ENCODE assay signal across 20 mouse cellular contexts in genomic region chr10:50876952-50877351, GRCm38 (mm10). TPM values are rescaled to one million over a fixed set of nuclear protein-coding genes. Genes with fewer than 3 reads are reported as not detected.
DNase-seq lines count a peak whose midpoint lies in the region; ATAC-seq lines count a peak whose summit lies in the region.
"Had no signal": no experiment of that assay in that cellular context is flagged by ENCODE, and none has a peak within 500 bp of the region (broad histone marks: within the 10 kb centered on the region; RNA-seq: fewer than 3 reads in every experiment).

No protein-coding gene starts in this region.

- ATAC-seq in common myeloid progenitor, adult 5-6 weeks (replicated peaks; ENCODE audit: low read depth, poor library complexity, severe bottlenecking): peak; percentile 88
- ATAC-seq in megakaryocyte progenitor cell, adult 5-6 weeks (replicated peaks; ENCODE audit: poor library complexity): peak; percentile 77
- ATAC-seq: activated CD4-positive, CD25-positive, alpha-beta regulatory T cell, adult 4 months; CD4-positive, CD25-positive, alpha-beta regulatory T cell, adult 4 months; forebrain, embryonic 14.5 days; forebrain, postnatal 0 days; intestine, postnatal 0 days had no signal

- DNase-seq in 416B (ENCODE audit: low read depth): peak; percentile 88
- no peak for DNase-seq in thymus, postnatal 10 days (ENCODE audit: low spot score in 2 of 2)
- DNase-seq in cerebellum, postnatal 36 days: no peak
- no peak for DNase-seq in right cerebral cortex, postnatal 14 days
- DNase-seq: adrenal gland, adult 8-10 months; adrenal gland, postnatal 25 days; cerebellum, adult 11-12 months; cerebellum, postnatal 10 days; forebrain, postnatal 0 days; gastrocnemius, adult 2 months; gastrocnemius, postnatal 14 days; heart, adult 18-20 months; heart, postnatal 10 days; heart, postnatal 36 days had no signal

RNA-seq across cellular contexts. Expression of gene Sim1, which starts 17.6 kb away (rescaled TPM):
- total RNA-seq in common myeloid progenitor, adult 5-6 weeks (2017): not detected in 2 replicates
- not detected in 2 replicates for total RNA-seq in megakaryocyte progenitor cell, adult 5-6 weeks (2015)
- total RNA-seq in megakaryocyte progenitor cell, adult 5-6 weeks (2017): not detected in 2 replicates
- total RNA-seq: adrenal gland, adult 8-10 months; adrenal gland, postnatal 25 days; heart, adult 18-20 months; heart, postnatal 10 days; heart, postnatal 36 days had no signal
